Mouse (Mus musculus): ENCODE data around the gene Homer1.

The Homer1 gene

GRCm38 (mm10) chr13:93299316-93299715 is at the start of gene Homer1:
TSS of gene Homer1 (plus strand) at chr13:93299635.
- DNase-seq (ENCODE audit: low read depth): no peak

DNA sequence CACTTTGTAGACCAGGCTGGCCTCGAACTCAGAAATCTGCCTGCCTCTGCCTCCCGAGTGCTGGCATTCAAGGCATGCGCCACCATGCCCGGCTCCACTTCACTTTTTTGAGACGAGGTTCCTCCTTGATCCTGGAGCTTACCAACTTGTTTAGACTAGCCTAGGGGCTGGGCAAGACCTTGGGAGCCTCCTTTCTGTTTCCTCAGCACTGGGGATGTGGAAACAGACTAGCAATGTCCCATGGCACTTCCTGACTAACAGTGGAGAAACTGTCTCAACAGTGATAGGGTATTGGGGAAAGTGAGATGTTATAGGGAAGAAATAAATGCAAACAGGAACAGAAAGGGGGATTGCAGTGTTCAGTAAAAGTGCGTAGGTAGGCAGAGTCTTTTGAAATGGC is 47.7 kb upstream of the Homer1 start:
- no peak for DNase-seq (ENCODE audit: low read depth)

DNA sequence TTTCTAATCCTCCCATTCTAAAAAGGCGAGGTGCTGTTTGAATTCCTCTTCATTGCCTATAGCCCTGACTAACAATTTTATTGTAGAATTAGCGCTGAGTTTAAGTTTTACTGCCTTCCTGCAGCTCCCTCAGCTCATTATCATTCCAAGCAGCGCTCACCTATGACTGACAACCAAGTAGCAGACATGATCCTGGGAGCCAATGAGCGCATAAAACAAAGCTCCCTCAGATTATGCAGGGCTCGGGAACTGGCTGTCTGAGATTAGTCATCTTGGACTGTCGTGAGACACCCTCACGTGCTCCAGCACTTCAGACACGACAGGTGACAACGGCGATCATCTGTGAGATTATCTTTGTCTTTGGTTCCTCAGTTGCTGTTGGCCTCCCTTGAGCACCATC is 47.3 kb upstream of the Homer1 start:
- DNase-seq (ENCODE audit: low read depth): no peak

- no peak for DNase-seq (ENCODE audit: low read depth)
Observed at GRCm38 (mm10) chr13:93252941-93253340, 46.5 kb upstream of the Homer1 start.

DNA sequence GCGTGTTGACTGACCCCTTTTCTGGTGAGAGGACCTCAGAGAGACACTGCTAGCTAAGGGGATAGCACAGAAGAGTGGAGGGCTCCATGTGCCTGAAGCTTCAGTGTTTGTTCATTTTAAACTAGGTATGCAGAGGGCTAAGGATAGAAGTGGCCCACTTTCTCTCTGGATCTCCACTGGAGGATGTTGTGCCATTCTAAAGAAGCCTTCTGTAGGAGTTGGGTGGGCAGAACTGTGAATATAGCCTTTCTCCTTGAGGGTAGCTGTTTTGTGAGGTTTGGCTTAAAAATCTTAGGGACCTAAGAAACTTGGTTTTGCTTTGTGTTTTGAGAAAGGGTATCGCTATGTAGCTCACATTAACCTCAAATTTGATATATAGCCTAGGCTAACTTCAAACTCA is 32.3 kb upstream of the Homer1 start:
- no peak for DNase-seq (ENCODE audit: low read depth)

- DNase-seq (ENCODE audit: low read depth): no peak
Observed at GRCm38 (mm10) chr13:93300581-93300980, 1.1 kb downstream of the Homer1 start.

- peak; percentile 23 for DNase-seq (ENCODE audit: low read depth)
Observed at GRCm38 (mm10) chr13:93301060-93301459, 1.6 kb downstream of the Homer1 start.

GRCm38 (mm10) chr13:93302846-93303562 is 3.6 kb downstream of the Homer1 start:
- DNase-seq (ENCODE audit: low read depth): no peak

DNA sequence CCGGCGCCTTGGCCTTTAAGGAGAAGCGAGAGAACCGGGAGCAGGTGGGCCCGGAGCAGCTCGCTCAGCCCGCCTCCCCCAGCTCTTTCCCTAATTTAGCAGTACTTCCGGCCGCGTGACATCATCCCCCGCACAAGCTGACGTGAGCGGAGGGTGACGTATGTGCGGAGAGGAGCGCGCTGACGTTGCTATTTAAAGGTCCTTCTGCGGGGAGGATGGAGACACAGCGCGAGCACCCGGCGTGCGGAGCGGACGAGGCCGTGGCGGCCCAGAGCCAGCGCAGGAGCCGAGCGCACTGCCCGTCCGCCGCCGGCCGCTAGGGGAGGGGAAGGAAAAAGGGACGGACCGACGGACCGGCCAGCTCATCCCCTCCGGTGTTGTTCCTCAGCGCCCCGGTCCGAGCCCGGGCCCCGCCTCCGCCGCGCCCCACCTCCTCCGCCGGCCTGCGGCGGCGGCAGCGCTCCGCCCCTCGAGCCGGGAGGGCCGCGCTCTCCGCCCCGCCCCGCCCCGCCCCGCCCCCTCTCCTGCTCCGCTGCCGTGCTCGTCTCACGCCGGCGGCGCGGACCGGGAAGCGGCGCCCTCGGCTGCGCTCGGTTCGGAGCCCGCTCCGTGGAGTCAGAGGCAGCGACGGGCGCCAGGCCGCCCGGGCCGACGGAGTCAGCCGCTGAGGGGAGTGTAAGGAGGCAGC is 4.3 kb downstream of the Homer1 start:
- DNase-seq (ENCODE audit: low read depth): peak; percentile 98

DNA sequence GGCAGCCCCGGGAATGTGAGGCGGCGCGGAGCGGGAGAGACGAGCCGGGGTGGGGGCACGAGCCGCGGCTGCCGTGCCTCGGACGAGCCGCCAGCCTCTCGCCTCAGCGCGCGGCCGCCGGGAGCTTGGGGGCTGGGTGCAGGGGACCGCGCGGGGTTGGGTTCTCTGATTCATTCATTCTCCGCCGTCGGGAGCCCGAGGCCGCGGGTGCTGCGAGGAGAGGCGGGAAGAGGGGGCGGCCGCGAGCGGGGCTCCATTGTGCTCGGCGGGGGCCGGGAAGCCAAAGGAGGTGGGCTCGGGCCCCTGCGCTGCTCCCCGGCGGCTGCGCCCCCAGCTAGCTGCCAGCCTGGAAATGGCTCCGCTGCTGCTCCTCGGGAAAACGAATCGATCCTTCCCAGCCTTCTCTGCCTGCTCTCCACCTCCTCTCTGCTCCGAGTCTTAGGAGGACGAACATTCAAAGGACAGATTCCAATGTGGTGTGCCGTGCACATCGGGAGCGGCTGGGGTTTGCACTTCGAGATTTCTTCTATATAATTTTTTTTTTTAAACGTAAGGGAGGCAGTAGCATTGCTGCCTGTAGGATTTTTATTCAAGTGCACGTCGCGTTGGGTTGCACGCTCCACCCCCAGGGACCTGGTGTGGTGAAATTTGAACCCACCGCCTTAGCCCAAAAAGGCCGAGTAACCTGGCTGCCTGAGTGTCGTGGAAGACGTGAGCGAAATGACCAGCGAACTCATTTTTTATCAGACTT is 5.0 kb downstream of the Homer1 start:
- DNase-seq (ENCODE audit: low read depth): peak; percentile 55

GRCm38 (mm10) chr13:93305149-93305548 is 5.7 kb downstream of the Homer1 start:
- no peak for DNase-seq (ENCODE audit: low read depth)

DNA sequence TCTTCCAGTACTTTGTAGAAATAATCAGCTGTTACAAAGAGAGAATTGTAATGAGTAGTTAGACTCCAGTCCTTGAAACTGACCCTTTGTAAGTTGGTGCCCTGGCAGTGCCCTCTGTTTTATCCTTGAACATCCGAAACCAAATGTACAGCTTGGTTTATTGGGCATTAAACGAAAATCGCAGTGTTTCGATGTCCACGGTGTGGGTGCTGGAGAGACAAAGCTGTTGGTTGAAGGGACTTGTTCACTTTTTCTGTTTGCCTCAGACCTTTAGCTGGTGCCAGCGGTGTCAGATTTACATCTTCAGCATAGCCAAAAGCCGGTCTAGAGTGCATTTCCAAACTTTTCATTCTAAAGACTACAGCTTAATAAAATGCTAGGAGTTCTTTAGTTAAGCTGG is 6.2 kb downstream of the Homer1 start:
- peak; percentile 31 for DNase-seq (ENCODE audit: low read depth)

- DNase-seq (ENCODE audit: low read depth): no peak
Observed at GRCm38 (mm10) chr13:93306545-93306944, 7.1 kb downstream of the Homer1 start.

DNA sequence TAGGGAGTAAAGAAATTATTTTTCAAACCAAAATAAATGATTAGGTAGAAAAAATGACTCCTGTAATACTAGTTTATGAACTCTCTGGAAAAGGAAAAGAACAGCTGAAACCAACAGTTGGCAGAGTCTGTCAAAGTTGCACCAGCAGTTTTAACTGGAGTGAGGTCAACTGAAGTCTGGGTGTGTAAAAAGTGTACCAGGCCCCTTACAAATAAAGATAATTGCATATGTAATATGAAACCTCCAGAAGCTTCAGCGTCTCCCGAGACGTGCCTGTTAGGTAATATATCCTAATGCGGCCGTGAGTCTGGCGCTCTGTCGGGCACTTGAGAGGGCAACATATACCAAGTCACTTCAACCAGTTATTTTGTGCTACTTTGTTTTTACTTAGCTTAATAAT is 8.3 kb downstream of the Homer1 start:
- no peak for DNase-seq (ENCODE audit: low read depth)

DNA sequence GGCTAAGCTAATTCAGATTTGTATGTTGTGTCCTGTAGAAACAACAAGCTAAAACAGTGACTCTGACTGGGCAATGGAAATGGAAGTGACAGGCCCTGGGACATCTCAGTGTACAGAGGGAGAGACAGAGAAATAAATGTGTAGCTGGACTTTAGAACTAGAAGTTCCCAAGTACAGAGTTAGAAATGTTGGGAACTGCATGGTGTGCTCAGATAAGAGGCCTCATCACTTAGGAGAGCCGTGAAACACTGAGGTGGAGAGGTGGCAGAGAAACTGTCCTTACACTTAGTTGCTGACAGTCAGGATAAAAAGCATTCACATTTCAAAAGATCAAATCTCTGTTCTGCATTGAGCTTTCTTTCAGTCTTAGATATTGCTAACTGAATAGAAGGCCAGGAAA is 9.9 kb downstream of the Homer1 start:
- DNase-seq (ENCODE audit: low read depth): no peak

- DNase-seq (ENCODE audit: low read depth): no peak
Observed at GRCm38 (mm10) chr13:93312518-93312917, 13.1 kb downstream of the Homer1 start.

DNA sequence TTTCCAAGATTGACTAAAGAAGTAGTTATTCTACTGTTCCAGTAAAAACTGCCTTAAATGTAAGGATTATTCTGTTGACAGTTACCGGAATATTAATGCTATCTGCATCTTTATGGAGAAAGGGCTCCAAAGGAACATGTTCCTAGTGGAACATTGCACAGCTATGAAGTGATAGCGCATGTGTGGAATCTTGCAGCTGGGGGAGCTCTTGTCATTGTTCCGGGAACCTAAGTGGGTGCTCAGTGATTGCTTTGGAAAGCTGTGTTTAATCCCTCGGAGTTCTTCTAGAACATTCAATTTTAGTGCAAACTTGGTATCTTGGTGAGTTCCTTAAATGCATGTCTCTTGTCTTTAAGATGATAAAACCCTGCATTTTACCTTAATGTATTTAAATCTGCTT is 14.9 kb downstream of the Homer1 start:
- DNase-seq (ENCODE audit: low read depth): no peak

DNA sequence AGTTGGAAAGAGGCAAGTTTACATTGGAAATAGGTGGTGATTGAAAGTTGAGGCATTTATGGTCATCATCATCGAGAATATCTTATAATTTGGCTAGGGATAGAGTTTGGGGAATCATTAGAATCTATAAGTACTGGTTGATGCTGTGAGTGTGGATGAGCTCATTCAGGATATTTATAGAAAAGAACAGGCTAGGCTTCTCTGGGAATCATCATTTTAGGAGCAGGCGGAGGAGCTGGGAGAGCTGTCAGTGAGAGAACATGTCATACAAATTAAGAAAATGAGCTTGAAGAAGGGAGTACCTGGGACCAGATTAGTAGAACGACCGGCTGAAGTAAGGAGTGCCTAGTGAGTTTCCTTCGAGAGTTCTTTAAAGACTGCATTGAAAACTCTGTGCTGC is 20.7 kb downstream of the Homer1 start:
- DNase-seq (ENCODE audit: low read depth): no peak

GRCm38 (mm10) chr13:93326326-93326725 is 26.9 kb downstream of the Homer1 start:
- no peak for DNase-seq (ENCODE audit: low read depth)

GRCm38 (mm10) chr13:93331721-93332120 is 32.3 kb downstream of the Homer1 start:
- peak; percentile 21 for DNase-seq (ENCODE audit: low read depth)

DNA sequence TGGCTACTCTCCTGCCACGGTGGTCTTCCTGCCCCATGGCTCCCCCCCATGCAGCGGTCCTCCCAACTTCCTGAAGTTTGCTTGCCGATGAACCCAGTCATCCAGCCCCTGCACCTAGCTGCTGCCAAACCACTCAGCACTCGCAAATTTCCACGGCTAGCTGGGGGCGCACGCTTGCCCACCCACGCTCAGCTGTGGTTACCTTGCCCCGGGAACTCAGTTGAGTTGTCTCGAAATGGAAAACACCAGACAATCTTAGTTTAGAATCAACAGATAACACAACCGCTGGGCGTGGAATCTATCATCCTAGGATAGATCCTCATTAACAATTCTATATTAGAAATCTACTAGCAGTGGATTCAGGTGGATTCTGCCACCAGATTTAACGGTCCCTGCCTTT is 33.1 kb downstream of the Homer1 start:
- DNase-seq (ENCODE audit: low read depth): peak; percentile 56

DNA sequence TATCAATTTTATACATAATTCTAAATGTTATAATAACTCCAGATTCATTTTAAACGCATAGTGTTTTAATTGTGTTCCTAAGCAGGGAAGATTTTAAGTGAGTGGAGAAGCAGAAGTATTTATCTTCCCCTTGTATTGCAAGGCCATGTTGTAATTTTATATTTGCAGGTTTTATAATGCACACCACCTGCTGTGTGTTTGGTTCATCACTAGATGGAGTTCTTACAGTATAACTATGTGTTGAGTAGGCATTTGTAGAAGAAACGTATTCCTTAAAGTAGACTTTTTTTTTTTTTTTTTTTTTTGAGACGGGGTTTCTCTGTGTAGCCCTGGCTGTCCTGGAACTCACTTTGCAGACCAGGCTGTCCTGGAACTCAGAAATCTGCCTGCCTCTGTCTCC is 35.9 kb downstream of the Homer1 start:
- DNase-seq (ENCODE audit: low read depth): peak; percentile 22

DNA sequence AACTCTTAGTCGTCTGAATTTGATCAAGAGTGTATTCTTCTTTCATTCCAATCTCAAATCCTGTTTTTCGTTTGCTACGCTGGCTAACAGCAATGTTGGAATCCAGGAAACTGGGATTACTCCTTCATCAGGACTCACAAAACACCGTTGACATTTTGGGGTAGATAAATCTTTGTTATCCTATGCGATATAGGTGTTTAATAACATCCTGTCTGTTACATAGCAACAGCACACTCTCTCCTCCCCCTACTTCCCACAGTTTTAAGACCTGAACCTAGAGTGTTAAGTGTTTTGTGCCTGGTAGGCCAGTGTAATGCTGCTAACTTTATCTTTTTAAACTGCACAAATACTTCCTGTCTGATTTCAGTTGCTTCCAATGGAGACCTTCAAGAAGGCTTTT is 39.0 kb downstream of the Homer1 start:
- DNase-seq (ENCODE audit: low read depth): peak; percentile 54
